Mouse (Mus musculus): ENCODE measurements around the gene Adss. TPM values are rescaled to one million over a fixed set of nuclear protein-coding genes. Genes with fewer than 3 reads are reported as not detected.

Gene Adss
- total and polyA plus RNA-seq, 2 experiments from 2014 or later: 8.7 to 16.6 TPM

GRCm38 (mm10) chr1:177797151-177797755, 942 bp upstream of the Adss start:
- H3K4me2 ChIP-seq (ENCODE audit: low read depth, low read length): peak overlapping the region; percentile 46; the same call in 1 of the 2 replicates
- peak overlapping the region; percentile 97; the same call in 1 of the 2 replicates for H3K4me3 ChIP-seq (ENCODE audit: low read depth, low read length)

GRCm38 (mm10) chr1:177795421-177796192, 704 bp downstream of the Adss start:
- Histone ChIP-seq H3K4me3 (ENCODE audit: low read depth, low read length) (peak overlapping the region; percentile 97), H3K27ac (ENCODE audit: low read depth) (peak overlapping the region; percentile 99), H3K4me1 (ENCODE audit: control insufficient read depth, insufficient read depth) (peaks cover 12% of the 10 kb centered on the region), H3K4me2 (ENCODE audit: low read depth, low read length) (peak overlapping the region; percentile 93), H3K9me3 (replicated peaks; ENCODE audit: control insufficient read depth, low read length) (no peaks in the 10 kb centered on the region), H3K9ac (replicated peaks; ENCODE audit: low read depth, low read length) (peak overlapping the region; percentile 91), H3K36me3 (replicated peaks; ENCODE audit: control insufficient read depth, insufficient read depth, low read length) (no peaks in the 10 kb centered on the region), H3K27me3 (ENCODE audit: control insufficient read depth, insufficient read depth, low read length) (no peaks in the 10 kb centered on the region)
- peak; percentile 22 for DNase-seq (ENCODE audit: low spot score)
- no peak for TF ChIP-seq CTCF (IDR thresholded peaks at IDR 0.05; ENCODE audit: low read depth)
- TF ChIP-seq EP300 (IDR thresholded peaks at IDR 0.05; ENCODE audit: low read depth): no peak
- ATAC-seq (ENCODE audit: insufficient read depth, low read depth): peak; percentile 16
- under 1% methylated on average over 41 of the region's 41 CpGs for WGBS

More at GRCm38 (mm10) chr1:177797151-177797755, 942 bp upstream of the Adss start:
- Histone ChIP-seq H3K27me3 (ENCODE audit: control insufficient read depth, insufficient read depth, low read length) (no peaks in the 10 kb centered on the region), H3K36me3 (replicated peaks; ENCODE audit: control insufficient read depth, insufficient read depth, low read length) (no peaks in the 10 kb centered on the region), H3K9me3 (replicated peaks; ENCODE audit: control insufficient read depth, low read length) (no peaks in the 10 kb centered on the region), H3K4me1 (ENCODE audit: control insufficient read depth, insufficient read depth) (peaks cover 12% of the 10 kb centered on the region), H3K9ac (replicated peaks; ENCODE audit: low read depth, low read length) (no peak overlapping the region), H3K27ac (ENCODE audit: low read depth) (no peak overlapping the region)
- DNase-seq (ENCODE audit: low spot score): no peak
- 65% methylated on average over 8 of the region's 8 CpGs for WGBS
- ATAC-seq (ENCODE audit: insufficient read depth, low read depth): no peak
- peak; percentile 13; the same call in 1 of the 2 replicates for TF ChIP-seq CTCF (IDR thresholded peaks at IDR 0.05; ENCODE audit: low read depth)
- no peak for TF ChIP-seq EP300 (IDR thresholded peaks at IDR 0.05; ENCODE audit: low read depth)

GRCm38 (mm10) chr1:177794866-177795265, 1.4 kb downstream of the Adss start:
- 0 out of 2 replicates have a peak overlapping the region, but pooled peaks have one; percentile 46 for H3K27ac ChIP-seq (ENCODE audit: low read depth)
- peak overlapping the region; percentile 97 for H3K4me3 ChIP-seq (ENCODE audit: low read depth, low read length)
- no peak for DNase-seq (ENCODE audit: low spot score)
- TF ChIP-seq CTCF (IDR thresholded peaks at IDR 0.05; ENCODE audit: low read depth) (no peak), EP300 (IDR thresholded peaks at IDR 0.05; ENCODE audit: low read depth) (no peak)
- peak overlapping the region; percentile 91 for H3K9ac ChIP-seq (replicated peaks; ENCODE audit: low read depth, low read length)
- ATAC-seq (ENCODE audit: insufficient read depth, low read depth): no peak
- WGBS: 15% methylated on average over 8 of the region's 8 CpGs
- no peaks in the 10 kb centered on the region for H3K27me3 ChIP-seq (ENCODE audit: control insufficient read depth, insufficient read depth, low read length)
- peaks cover 12% of the 10 kb centered on the region for H3K4me1 ChIP-seq (ENCODE audit: control insufficient read depth, insufficient read depth)
- no peaks in the 10 kb centered on the region for H3K36me3 ChIP-seq (replicated peaks; ENCODE audit: control insufficient read depth, insufficient read depth, low read length)
- H3K4me2 ChIP-seq (ENCODE audit: low read depth, low read length): peak overlapping the region; percentile 93
- no peaks in the 10 kb centered on the region for H3K9me3 ChIP-seq (replicated peaks; ENCODE audit: control insufficient read depth, low read length)

- no peak overlapping the region for H3K4me3 ChIP-seq (ENCODE audit: low read depth, low read length)
- TF ChIP-seq EP300 (IDR thresholded peaks at IDR 0.05; ENCODE audit: low read depth): no peak
- no peak for TF ChIP-seq CTCF (IDR thresholded peaks at IDR 0.05; ENCODE audit: low read depth)
- H3K9me3 ChIP-seq (replicated peaks; ENCODE audit: control insufficient read depth, low read length): no peaks in the 10 kb centered on the region
- no peak overlapping the region for H3K27ac ChIP-seq (ENCODE audit: low read depth)
- ATAC-seq (ENCODE audit: insufficient read depth, low read depth) (no peak), DNase-seq (ENCODE audit: low spot score) (no peak)
- no peak overlapping the region for H3K9ac ChIP-seq (replicated peaks; ENCODE audit: low read depth, low read length)
- no peaks in the 10 kb centered on the region for H3K27me3 ChIP-seq (ENCODE audit: control insufficient read depth, insufficient read depth, low read length)
- no peak overlapping the region for H3K4me2 ChIP-seq (ENCODE audit: low read depth, low read length)
- H3K36me3 ChIP-seq (replicated peaks; ENCODE audit: control insufficient read depth, insufficient read depth, low read length): no peaks in the 10 kb centered on the region
- 84% methylated on average over 3 of the region's 3 CpGs for WGBS
- H3K4me1 ChIP-seq (ENCODE audit: control insufficient read depth, insufficient read depth): peaks cover 12% of the 10 kb centered on the region
Observed at GRCm38 (mm10) chr1:177792835-177793234, 3.5 kb downstream of the Adss start.

- TF ChIP-seq EP300 (IDR thresholded peaks at IDR 0.05; ENCODE audit: low read depth) (no peak), CTCF (IDR thresholded peaks at IDR 0.05; ENCODE audit: low read depth) (no peak)
- peaks cover 47% of the 10 kb centered on the region for H3K36me3 ChIP-seq (replicated peaks; ENCODE audit: control insufficient read depth, insufficient read depth, low read length)
- H3K27ac ChIP-seq (ENCODE audit: low read depth): no peak overlapping the region
- H3K9ac ChIP-seq (replicated peaks; ENCODE audit: low read depth, low read length): no peak overlapping the region
- H3K4me2 ChIP-seq (ENCODE audit: low read depth, low read length): no peak overlapping the region
- H3K27me3 ChIP-seq (ENCODE audit: control insufficient read depth, insufficient read depth, low read length): no peaks in the 10 kb centered on the region
- ATAC-seq (ENCODE audit: insufficient read depth, low read depth) (no peak), DNase-seq (ENCODE audit: low spot score) (no peak)
- H3K4me3 ChIP-seq (ENCODE audit: low read depth, low read length): no peak overlapping the region
- 85% methylated on average over 2 of the region's 2 CpGs for WGBS
- H3K4me1 ChIP-seq (ENCODE audit: control insufficient read depth, insufficient read depth): no peaks in the 10 kb centered on the region
- no peaks in the 10 kb centered on the region for H3K9me3 ChIP-seq (replicated peaks; ENCODE audit: control insufficient read depth, low read length)
Observed at GRCm38 (mm10) chr1:177777397-177777796, 18.9 kb downstream of the Adss start.

Data from heart, postnatal 0 days (tissue).